Mouse (Mus musculus) ES-Bruce4 (cell line): ENCODE data around the gene Stac. TPM values are rescaled to one million over a fixed set of nuclear protein-coding genes. Genes with fewer than 3 reads are reported as not detected.

Experiments
- H3K27ac ChIP-seq: 2 replicates; pipeline ENCODE4 v1.5.1; 2012; ENCODE audit warnings: low read length, inconsistent platforms; ENCODE audit not compliant: insufficient read depth
- H3K27me3 ChIP-seq: 2 replicates; pipeline ENCODE4 v1.6.1; 2012; ENCODE audit warnings: mild to moderate bottlenecking, low read length, inconsistent platforms; ENCODE audit not compliant: control insufficient read depth, poor library complexity, insufficient read depth, severe bottlenecking
- H3K36me3 ChIP-seq: 2 replicates; pipeline ENCODE4 v1.6.1; 2012; ENCODE audit warnings: inconsistent platforms, mild to moderate bottlenecking, low read length, moderate library complexity; ENCODE audit not compliant: control insufficient read depth, poor library complexity, insufficient read depth, severe bottlenecking
- H3K4me1 ChIP-seq: one replicate; pipeline ENCODE4 v1.8.1; 2011; ENCODE audit warnings: low read length; ENCODE audit not compliant: control insufficient read depth, insufficient read depth
- H3K4me3 ChIP-seq: 2 replicates; pipeline ENCODE4 v1.5.1; 2011; ENCODE audit warnings: low read depth, mild to moderate bottlenecking, low read length
- H3K9ac ChIP-seq: 2 replicates; pipeline ENCODE4 v1.6.1; 2012; ENCODE audit warnings: low read depth, mild to moderate bottlenecking, inconsistent platforms; ENCODE audit not compliant: poor library complexity, severe bottlenecking
- H3K9me3 ChIP-seq: replicated peaks from 2 replicates; pipeline ENCODE4 v1.6.1; 2012; ENCODE audit warnings: mild to moderate bottlenecking, low read length, inconsistent platforms; ENCODE audit not compliant: control insufficient read depth, poor library complexity, insufficient read depth, severe bottlenecking
- CTCF ChIP-seq: IDR thresholded peaks from one replicate; pipeline ENCODE4 v1.8.1; 2011; ENCODE audit warnings: low read depth, low read length
- EP300 ChIP-seq: IDR thresholded peaks from 2 replicates; pipeline ENCODE4 v1.6.1; 2011; ENCODE audit warnings: low read depth, low read length; ENCODE audit not compliant: insufficient read depth
- POLR2A ChIP-seq: IDR thresholded peaks from one replicate; pipeline ENCODE4 v1.8.1; 2011; ENCODE audit warnings: low read length; ENCODE audit not compliant: insufficient read depth
- polyA plus RNA-seq: library from polyadenylated mRNA; stranded (reverse); fragments of >200 nt; gene quantifications from 2 replicates; pipeline ENCODE4 v1.2.4, GENCODE M21; 2011; ENCODE audit warnings: low read depth; ENCODE audit not compliant: missing spikeins, insufficient read depth, insufficient read length

The Stac gene
- polyA plus RNA-seq, 1 experiment = not detected

- Histone ChIP-seq H3K9me3 (no peaks in the 10 kb centered on the region), H3K4me3 (no peak overlapping the region), H3K27ac (no peak overlapping the region), H3K4me1 (no peaks in the 10 kb centered on the region), H3K27me3 (no peaks in the 10 kb centered on the region), H3K9ac (no peak overlapping the region), H3K36me3 (no peaks in the 10 kb centered on the region)
- no peak for TF ChIP-seq CTCF
- TF ChIP-seq EP300 = no peak
- no peak for TF ChIP-seq POLR2A
Measured at GRCm38 (mm10) chr9:111637641-111638040, 52.5 kb downstream of the Stac start.

GRCm38 (mm10) chr9:111632833-111633232, 57.3 kb downstream of the Stac start:
- Histone ChIP-seq H3K9ac (no peak overlapping the region), H3K27ac (no peak overlapping the region), H3K36me3 (no peaks in the 10 kb centered on the region), H3K4me3 (no peak overlapping the region), H3K27me3 (no peaks in the 10 kb centered on the region), H3K4me1 (no peaks in the 10 kb centered on the region), H3K9me3 (no peaks in the 10 kb centered on the region)
- TF ChIP-seq EP300 = no peak
- no peak for TF ChIP-seq CTCF
- no peak for TF ChIP-seq POLR2A

- H3K9ac ChIP-seq = no peak overlapping the region
- H3K4me1 ChIP-seq = no peaks in the 10 kb centered on the region
- H3K27me3 ChIP-seq = no peaks in the 10 kb centered on the region
- no peaks in the 10 kb centered on the region for H3K36me3 ChIP-seq
- H3K9me3 ChIP-seq = no peaks in the 10 kb centered on the region
- no peak overlapping the region for H3K27ac ChIP-seq
- no peak overlapping the region for H3K4me3 ChIP-seq
- TF ChIP-seq EP300 (no peak), POLR2A (no peak), CTCF (no peak)
Measured at GRCm38 (mm10) chr9:111621191-111621590, 69.0 kb downstream of the Stac start.

- H3K27me3 ChIP-seq = no peaks in the 10 kb centered on the region
- H3K36me3 ChIP-seq = no peaks in the 10 kb centered on the region
- H3K4me1 ChIP-seq = no peaks in the 10 kb centered on the region
- H3K9ac ChIP-seq = no peak overlapping the region
- H3K4me3 ChIP-seq = no peak overlapping the region
- no peak overlapping the region for H3K27ac ChIP-seq
- no peaks in the 10 kb centered on the region for H3K9me3 ChIP-seq
- TF ChIP-seq CTCF (no peak), POLR2A (no peak)
Measured at GRCm38 (mm10) chr9:111611341-111611740, 78.8 kb downstream of the Stac start.

GRCm38 (mm10) chr9:111608762-111609161, 81.4 kb downstream of the Stac start:
- TF ChIP-seq CTCF (no peak), POLR2A (no peak), EP300 (no peak)
- Histone ChIP-seq H3K9ac (no peak overlapping the region), H3K27me3 (no peaks in the 10 kb centered on the region), H3K4me1 (no peaks in the 10 kb centered on the region), H3K27ac (no peak overlapping the region), H3K4me3 (no peak overlapping the region), H3K9me3 (no peaks in the 10 kb centered on the region), H3K36me3 (no peaks in the 10 kb centered on the region)

GRCm38 (mm10) chr9:111606603-111607002, 83.5 kb downstream of the Stac start:
- Histone ChIP-seq H3K27ac (no peak overlapping the region), H3K9me3 (no peaks in the 10 kb centered on the region), H3K9ac (no peak overlapping the region), H3K4me1 (no peaks in the 10 kb centered on the region), H3K27me3 (no peaks in the 10 kb centered on the region), H3K4me3 (no peak overlapping the region), H3K36me3 (no peaks in the 10 kb centered on the region)
- TF ChIP-seq EP300 (no peak), POLR2A (no peak), CTCF (no peak)
